Mouse (Mus musculus) T-cell, adult 2 months (primary cell): Measurements from ENCODE around the gene Lalba.
"Not testable (repeated sequence)": the region's sequence is repeated elsewhere in the genome, so short reads cannot be mapped to it uniquely, and the experiment has no call there.

ENCODE experiments used
- DNase-seq: peaks from one replicate; pipeline ENCODE4 v3.0.0; 2022; ENCODE audit warnings: low spot score

The Lalba gene

DNA sequence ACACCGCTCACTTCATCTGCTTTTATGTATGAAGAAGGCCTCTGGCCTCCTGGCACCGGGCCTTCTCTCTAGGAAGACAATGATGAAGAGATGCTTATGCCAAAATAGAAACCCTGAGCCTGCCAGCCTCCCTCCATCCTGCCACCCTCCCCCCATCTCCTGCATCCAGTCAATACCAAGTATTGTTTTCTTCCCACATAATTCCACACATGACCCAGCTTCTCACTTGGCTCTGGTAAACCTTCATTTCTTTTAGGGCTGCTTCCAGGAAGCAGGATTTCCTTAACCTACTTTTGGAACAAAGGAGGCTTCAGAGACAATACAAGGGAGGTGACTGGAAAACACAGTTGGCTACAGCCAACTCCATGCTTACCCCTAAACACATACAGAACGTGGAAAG, at the start of gene Lalba:
TSS of gene Lalba (minus strand) at position 21 of the 400 bp plus-strand sequence.
- DNase-seq = no peak

DNA sequence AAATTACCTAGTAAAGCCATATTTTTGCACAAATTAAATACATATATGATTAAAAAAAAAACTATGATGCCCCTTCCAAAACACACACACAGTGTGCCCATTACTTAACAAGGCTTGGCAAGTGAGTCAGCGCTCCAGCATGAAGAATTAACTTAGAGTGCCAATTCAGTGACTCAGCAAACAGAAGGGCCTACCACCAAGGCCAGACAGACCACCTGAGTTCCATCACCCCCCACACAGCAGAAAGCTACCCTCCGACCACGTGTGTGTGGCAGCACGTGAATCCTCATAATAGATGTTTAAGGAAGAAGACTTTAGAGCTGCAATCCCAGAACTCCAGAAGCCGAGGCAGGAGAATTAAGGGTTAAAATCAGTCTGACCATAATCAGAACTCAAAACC, 49.8 kb upstream of the Lalba start:
- no peak for DNase-seq

DNA sequence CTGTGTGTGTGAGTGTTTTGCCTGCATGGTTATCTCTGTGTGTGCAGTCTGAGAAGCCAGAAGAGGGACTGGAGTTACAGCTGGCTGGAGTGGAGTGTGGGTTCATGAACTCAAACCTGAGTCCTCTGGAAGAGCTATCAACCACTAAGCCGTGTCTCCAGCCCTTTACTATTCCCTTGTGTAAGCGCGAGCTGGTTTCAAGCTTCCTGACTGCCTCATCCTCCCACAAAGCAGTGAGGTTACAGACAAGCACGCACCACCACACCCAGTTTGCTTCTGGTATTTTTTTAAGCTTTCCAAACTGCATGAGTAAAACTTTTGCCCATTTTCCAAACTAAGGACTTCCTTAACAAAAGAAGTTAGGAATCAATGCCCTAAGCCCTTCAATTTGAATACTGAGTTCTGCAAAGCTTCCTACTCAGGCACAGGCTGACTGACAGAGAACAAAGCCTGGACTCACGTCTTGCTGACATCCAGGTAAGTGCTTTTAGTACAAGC, 45.6 kb upstream of the Lalba start:
- no peak for DNase-seq

DNA sequence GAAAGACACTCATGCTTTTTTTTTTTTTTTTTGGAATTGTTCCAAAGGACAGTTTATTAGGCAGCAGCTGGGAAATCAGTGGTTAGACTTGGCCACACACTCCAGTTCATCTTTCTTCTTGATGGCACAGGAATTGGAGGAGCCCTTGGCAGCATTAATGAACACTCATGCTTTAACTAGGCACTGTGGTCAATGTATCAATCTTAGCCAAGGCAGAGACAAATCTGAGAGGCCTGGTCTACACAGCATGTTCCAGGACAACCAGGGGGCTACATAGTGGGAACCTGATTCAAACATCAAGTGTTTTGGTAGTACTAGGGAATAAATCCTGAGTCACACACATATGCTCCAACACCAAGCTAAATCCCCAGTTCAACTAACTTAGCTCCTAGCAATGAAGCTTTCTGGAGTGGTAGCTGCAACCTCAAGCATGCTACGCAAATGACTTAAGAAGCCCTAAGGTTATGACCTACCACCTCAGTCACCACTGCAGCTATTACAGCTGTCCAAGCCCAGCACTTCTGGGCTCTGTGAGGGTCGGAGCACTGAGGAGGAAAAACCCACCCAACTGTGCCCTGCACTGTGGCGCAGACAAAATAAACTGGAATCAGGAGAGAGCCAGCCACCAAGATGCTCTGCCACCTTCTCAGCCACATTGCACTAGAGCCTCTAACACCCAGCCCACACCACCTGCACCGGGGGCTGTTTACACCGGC, 44.7 kb upstream of the Lalba start:
- DNase-seq = no peak

DNA sequence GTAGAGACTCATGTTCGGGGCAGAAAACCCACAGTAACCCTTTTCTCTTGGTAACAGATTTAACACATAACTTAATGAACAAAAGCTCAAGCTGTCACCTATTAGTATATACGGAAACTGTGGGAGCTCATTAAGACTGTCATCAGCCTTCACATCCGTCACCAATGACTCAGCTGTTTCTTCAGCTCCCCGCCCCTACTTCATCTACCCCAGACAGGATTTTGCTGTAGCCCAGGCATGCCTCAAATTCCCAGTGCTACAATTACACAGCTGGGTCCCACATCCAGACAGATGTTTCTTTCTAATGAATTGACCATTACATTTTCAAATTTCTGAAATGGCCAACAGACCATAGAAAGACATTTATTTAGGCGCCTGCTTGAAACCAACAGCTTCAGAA, 43.5 kb upstream of the Lalba start:
- no peak for DNase-seq

DNA sequence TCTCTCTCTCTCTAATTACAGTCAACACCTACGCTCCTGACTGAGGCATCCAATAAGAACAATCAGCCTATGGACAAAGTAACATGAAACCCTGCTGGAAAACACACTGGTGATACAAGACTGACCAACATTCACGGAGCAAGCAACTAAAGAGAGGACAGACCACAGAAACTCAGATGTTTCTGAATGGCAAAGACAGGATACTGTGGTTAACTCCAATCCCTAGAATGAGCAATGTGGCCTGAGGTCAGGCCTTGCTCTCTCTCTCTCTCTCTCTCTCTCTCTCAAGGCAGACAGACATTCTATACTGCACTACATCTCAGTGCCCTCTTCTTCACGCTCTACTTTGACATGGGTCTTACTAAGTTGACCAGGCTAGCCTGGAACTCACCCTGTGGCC, 38.7 kb upstream of the Lalba start:
- DNase-seq = no peak

DNA sequence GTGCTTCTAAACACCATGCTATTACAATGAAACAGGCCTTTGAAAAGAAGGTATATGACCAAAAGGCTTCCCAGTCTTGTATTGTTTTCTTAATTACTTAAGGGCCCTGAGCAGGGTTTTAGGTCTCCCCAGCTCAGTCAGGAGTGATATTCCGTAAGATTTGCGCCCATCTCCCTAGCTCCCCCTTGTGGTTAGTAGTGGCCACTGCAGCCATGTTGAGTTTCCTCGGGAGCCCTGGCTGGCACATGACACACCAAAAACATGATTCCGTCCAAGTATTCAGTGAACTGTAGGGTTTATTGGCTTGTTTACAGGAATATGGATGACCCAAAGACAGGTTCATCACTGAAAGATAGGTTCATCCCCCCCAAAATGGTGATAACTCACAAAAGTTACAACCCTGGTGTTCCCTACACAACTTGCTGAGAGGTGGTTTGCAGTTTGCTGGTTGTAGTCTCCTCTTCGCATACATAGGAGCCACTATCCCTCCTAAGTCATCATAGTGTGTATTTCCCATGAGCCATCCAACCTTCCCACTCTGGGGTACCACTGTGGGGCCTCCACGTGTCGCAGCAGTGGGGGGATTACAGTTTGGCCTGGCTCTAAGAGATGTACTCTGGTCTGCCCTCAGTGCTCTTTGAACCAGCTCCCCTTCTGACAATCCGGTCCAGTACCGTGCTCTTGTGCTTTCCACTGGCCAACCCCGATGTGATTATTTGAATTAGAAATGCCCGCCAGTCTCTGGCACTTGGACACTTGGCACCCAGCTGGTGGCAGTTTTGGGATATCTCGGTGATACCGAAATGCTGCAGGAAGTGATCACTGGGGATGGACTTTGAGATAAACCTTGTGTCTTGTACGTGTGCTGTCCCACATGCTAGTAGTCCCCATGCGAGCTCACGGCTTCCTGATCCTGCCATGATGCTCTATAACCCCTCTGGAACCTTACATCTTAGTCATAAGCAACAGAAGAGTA, 35.1 kb upstream of the Lalba start:
- DNase-seq = peak; percentile 58

DNA sequence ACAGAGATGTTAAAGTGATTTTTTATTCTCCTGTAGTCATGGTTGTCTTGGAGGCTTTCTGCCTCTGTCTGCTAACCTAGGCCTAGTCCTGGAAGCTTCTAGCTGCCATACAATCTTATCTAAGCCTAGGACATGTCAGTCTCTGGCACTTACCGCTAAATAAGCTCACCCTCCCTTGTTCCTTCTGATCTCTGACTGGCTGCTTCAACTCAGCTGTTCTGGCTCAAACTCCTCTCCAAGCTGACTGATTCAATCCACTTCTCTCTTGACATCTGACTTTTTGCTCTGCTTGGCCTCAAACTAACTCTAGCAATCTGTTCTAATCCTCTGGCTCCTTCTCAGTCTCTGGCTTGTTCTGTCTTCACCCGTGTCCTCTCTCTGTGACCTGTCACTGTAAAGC, 32.3 kb upstream of the Lalba start:
- not testable (repeated sequence) for DNase-seq

DNA sequence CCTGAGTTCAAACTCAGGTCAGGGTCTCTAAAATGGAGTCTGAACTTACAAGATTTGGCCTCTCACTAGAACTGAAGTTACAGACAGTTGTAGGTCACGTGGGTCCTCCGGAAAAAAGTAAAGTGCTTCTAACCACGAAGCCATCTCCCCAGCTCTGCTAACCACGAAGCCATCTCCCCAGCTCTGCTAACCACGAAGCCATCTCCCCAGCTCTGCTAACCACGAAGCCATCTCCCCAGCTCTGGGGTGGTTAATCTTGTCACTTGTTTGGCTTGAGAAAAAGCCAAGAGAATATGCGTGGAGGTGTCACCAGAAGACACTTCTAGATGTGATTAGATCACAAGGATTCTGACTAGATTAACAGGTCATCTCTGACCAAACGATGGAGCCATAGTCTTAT, 31.6 kb upstream of the Lalba start:
- DNase-seq = peak; percentile 72

DNA sequence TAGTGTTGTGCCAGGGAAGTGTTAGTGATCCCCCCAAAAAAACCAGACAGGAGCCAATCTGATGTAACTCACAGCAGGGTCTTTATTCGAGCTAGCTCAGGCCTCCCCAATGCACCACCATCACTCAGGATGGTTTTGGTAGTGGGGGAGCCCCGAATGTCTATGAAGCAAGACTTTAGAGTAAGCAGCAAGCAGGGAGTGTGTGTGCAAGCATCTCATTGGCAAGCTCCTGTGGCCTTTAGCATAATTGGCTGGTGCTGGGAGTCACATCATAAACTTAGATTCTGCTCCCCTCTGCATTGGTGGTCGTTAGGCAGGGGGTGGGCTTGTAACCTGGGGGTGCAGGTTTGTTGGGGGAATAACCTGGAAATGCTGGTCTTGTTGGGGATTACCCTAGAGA, 31.2 kb upstream of the Lalba start:
- not testable (repeated sequence) for DNase-seq

DNA sequence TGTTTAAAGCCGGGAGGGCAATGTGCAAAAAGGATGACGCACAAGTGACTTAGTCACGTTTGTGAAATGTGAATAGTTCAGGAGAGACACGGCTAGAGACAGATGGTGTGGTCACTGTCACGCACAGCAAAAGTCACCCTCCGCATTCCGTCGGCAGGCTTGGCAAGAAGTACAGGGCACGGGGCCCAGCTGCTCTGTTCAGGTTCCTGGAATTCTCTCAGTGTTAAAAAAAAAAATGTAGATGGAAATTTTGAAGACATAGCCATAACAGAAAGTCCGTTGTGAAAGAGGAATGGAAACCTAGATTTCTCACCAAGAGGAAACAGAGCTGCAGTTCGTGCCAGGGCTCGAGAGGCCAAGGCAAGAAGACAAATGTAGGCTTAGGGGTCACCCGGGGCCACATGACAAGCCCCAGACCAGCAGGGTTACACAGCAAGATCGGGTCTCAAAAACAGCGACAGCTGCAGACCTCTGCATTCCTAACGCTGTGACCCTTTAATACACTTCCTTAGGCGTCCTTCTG, 30.3 kb upstream of the Lalba start:
- DNase-seq = no peak

DNA sequence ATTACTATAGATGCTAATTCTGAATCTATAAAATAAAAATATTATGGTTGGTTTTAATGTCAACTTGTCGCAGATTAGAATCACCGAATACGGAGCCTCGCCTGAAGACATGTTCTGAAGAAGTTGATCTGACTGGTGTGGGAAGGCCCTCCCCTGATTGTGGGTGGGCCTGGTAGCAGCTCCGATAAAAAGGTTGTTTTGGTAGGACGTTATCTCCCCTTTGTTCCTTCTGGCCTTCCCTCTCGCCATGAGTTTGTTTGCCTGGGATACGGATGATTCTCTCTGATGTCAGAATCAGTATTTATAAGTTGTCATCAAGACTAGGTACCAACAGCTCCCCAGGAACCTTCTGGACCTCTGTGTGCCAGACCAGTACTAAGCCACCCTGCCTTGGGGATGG, 29.7 kb upstream of the Lalba start:
- no peak for DNase-seq

DNA sequence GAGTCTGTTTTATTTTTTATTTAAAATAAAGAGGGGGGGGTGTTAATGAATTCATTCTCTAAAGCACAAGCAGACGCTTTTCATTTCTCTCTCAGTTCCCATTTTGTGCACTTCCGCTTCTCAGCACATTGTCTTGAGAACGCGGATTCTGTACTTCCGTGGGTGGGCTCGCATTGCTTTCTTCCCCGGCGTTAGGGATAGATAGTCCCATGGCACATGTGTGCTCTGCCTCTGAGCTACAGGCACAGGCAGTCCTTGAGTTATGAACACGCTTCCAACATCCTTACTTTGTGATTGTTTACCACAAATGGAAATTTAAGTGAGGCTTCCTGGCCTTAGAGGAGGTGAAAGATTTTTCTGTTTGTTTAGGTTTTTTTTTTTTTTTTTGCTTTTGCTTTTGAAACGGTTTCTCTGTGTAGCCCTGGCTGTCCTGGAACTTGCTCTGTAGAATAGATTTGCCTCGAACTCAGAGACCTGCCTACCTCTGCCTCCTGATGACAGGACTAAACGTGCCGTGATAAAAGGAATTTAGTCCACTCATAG, 28.9 kb upstream of the Lalba start:
- peak; percentile 63 for DNase-seq

DNA sequence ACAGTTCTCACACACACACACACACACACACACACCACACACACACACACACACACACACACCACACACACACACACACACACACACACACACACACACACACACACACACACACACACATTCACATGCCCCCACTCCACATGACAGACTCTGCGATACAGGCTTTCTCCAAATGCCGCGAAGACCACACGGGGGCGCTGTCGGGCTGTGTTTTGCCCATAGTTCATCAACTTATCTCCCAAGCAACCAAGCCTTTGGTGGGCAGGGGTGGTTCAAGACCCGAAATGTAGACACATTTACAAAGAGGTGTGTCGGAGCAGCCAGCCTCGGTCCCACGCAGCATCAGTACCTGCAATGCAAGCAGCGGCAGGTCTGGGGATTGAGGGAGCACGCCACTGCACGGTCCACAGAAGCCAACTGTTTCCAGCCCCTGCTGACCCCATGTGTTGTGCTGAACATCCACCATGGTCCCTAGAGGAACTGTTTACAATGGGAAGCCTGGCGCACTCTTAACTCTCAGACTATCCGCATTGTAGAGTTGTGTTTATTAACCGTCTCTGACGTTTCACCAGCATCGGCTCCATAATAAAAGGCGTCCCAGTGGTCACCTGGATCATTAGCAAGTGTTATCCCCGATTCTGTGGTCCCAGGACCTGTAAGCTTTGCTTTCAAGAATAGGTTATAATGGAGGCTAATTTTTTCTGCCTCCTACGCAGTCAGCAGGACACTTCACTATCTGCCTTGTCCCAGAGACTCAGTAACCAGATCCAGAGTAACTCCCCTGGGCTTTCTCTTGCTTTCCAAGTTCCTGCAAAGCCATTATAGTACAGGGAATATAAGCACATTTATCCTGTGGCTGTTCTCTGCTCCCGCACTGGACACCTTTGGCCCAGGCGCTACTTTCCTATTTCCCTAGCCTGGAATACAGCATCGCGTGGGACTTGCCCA, 28.2 kb upstream of the Lalba start:
- peak; percentile 79 for DNase-seq

DNA sequence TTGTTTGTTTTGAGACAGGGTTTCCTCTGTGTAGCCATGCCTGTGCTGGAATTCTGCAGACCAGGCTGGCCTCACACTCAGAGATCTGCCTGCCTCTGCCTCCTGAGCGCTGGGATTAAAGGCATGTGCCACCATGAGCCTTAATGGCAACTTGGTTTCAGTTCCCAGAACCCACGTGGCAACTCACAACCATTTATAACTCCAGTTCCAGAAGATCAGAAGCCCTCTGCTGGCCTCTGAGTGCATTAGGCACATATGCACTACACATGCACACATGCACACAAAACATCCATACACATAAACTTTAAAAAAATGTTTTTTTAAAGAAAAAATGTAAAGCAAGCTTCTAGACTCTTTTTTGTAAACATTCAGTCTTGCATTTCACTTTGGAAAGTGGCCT, 26.9 kb upstream of the Lalba start:
- DNase-seq = no peak

DNA sequence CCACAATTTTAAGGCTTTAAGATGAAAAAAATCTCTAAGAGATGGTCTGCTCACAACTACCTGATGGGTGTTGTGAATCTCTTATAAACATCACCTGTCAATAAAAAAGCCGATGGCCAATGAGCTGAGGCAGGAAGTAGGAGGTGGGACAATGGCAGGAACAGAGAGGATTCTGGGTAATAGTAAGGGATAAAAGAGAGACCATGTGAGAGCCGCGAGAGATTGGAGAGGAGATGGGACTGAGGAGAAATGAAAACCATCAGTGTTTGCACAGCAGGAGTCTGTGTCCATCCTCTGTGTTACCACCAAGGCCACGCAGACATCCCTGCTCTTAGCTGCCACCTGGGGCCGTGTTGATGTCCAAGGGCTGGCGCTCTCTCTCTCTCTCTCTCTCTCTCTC, 24.8 kb upstream of the Lalba start:
- DNase-seq = no peak

DNA sequence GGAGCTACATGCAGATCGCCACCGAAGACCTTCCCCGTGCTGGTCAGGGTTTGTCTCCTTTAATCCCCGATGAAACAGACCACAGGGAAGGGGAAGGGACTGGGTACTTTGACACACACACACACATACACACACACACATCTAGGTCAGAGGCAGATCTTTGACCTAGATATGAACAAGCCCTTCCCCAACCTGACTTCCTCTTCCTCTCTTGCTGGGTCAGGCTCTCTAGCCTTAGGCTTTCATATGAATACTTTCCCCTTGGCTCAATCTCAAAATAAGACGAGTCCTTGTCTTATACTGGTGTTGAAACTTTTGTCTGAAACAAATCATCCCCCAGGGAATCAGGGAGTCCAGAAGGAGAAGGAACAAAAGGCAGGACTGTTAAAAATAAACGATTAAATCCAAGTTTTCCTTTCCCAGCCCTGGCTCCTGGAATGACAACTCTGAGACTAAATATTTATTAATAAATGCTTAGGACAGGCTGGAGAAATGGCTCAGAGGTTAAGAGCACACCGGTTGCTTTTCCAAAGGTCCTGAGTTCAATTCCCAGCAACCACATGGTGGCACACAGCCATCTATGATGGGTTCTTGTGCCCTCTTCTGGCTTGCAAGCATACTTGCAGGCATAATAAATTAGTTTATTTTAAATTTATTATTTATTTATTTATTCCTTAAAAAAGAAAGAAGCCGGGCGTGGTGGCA, 23.9 kb upstream of the Lalba start:
- no peak for DNase-seq

DNA sequence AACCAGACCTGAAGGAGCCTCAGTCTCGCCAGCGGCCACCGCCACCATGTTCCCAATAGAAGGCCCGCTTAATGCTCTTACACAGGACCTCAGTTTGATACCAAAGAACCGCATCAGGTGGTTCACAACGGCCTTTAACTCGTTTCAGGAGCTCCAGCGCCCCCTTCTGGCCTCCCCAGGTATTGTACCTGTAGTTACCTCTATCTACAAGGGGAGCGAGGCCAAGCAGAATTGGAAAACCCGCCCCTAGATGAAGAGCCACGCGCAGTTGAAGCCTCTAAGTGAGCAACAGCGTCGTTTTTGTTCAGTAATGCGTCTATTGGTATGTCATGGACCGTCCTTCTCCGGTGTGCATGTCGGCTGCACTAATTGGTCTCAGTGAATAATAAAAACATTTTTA, 22.0 kb upstream of the Lalba start:
- peak; percentile 71 for DNase-seq

DNA sequence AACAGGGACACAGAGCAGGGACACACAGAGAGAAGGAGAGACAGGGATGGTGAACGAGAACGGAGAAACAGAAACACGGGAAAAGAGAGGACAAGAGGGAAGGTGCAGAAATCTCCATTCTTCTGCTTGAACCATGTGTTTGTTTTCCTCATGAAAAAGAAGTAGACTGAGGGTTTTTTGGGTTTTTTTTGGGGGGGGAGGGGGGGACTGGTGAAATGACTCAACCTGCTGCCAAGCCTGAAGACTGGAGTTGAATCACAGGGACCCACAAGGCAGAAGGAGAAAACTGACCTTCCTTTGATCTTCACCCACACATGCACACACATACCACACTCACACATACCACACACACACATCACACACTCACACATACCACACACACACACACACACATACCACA, 20.8 kb upstream of the Lalba start:
- no peak for DNase-seq

DNA sequence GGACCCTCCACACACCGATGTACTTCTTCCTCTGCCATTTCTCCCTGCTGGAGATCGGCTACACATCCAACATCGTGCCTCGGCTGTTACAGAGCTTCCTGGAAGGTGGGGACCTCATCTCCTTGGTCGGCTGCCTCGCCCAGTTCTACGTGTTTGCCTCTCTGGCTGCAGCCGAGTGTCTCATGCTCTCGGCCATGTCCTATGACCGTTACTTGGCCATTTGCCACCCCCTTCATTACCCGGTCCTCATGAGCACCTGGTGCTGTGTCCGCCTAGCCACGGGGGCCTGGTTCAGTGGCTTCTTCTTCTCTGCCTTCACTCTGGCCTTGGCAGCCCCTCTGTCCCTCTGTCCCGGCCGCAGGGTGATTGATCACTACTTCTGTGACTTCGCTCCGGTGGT, 15.1 kb upstream of the Lalba start:
- no peak for DNase-seq

DNA sequence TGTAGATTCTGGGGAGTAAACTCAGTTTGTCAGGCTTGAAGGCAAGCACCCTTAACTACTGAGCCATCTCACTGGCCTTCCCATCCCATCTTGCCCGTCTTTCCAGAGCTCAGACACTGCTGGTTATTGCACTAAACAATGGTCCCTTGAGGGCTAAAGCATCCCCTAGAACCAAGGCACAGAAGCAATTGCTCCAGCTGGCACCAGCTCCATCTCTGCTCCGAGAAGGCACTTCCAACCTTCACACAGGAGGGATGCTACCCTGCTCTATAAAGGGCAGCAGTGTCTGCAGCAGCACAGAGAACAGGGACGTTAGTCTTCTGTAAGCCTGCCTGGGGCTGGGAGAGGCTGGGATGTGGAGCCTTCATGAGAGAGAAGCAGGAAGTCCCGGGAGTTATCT, 9.6 kb upstream of the Lalba start, which contains the start of gene Olfr279:
TSS of gene Olfr279 (plus strand) at position 301 of the 400 bp plus-strand sequence.
- DNase-seq = no peak
